Mouse (Mus musculus) hindbrain, embryonic 13.5 days (tissue): ENCODE data around the gene Cast. TPM values are rescaled to one million over a fixed set of nuclear protein-coding genes. Genes with fewer than 3 reads are reported as not detected.

ENCODE experiments used
- polyA plus RNA-seq: library from polyadenylated mRNA; unstranded; fragments of >200 nt; fragmentation: Nextera tagmentation; extraction: Ambion mirVana; gene quantifications from 2 replicates; pipeline ENCODE4 v1.2.1, GENCODE M21; 2015

Gene Cast
- polyA plus RNA-seq, 1 experiment from 2014 or later, result 10.0 TPM

Other genes starting within 250 kb of the Cast start
- 4.6 and 7.1 TPM in 2 replicates for gene Erap1, start 169.2 kb downstream of the Cast start, polyA plus RNA-seq